Mouse (Mus musculus) ES-Bruce4 (cell line): ENCODE data around the gene Dnajc13.

ENCODE experiments used
- EP300 ChIP-seq: IDR thresholded peaks from 2 replicates; pipeline ENCODE4 v1.6.1; 2011; ENCODE audit warnings: low read depth, low read length; ENCODE audit not compliant: insufficient read depth
- POLR2A ChIP-seq: IDR thresholded peaks from one replicate; pipeline ENCODE4 v1.8.1; 2011; ENCODE audit warnings: low read length; ENCODE audit not compliant: insufficient read depth

- TF ChIP-seq POLR2A (no peak), EP300 (no peak)
These were observed 79.5 kb downstream of the Dnajc13 start for GRCm38 (mm10) chr9:104183181-104183580.
